Mouse (Mus musculus): ENCODE measurements around the gene Htt. TPM values are rescaled to one million over a fixed set of nuclear protein-coding genes. Genes with fewer than 3 reads are reported as not detected.
A peak's percentile ranks its signal among the peaks of the same experiment; 100 is the strongest.

Gene Htt
- polyA plus RNA-seq, 1 experiment = 1.7 TPM

DNA sequence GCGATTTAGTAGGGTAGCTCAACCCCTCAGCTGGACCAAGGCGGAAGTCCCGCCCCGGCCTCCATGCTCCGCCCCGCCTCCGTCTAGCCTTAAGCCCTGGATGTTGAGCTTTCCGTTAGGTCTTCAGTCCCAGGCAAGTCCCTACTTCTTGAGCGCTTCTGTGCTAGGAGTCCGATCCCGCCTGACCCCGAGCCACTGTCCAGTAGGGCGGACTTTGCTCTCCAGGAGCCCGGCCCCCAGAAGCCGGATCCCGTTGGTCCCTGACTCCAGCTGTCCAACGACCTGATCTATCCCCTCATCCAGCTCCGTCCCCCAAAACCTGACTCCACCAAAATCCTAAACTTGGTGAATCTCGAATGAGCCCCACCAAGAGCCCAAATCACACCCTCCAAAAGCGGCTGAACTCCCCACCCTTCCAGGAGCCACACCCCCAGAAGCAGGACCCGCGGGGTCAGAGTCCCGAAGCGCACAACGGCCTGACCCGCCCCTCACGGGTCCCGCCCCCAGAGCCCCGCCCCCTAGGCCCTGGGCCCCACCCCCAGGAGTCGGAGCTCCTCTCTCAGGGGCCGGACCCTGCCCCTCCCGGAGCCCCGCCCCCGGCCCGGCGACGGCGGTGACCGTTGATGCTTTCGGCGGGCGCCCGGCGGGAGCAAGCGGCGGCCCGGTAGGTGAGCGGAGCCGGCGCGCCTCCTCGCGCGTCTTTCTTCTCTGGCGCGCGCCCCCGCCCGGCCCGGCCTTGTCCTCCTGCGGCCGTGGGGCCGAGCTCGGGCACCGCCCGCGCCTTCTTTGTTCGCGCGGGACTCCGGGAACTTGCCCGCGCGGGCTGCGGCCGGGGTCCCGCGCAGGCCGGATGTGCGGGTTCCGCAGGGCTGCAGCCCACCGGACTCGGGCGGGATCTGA lies 187.6 kb downstream of the Htt start, which contains the start of gene Rgs12:
Rgs12 (plus strand) TSS at position 585 of the 900 bp plus-strand sequence.
- TF ChIP-seq GATA1 (IDR thresholded peaks at IDR 0.05; ENCODE audit: borderline replicate concordance, low read length) (no peak), FLI1 (IDR thresholded peaks at IDR 0.05; ENCODE audit: low read length) (no peak)
- peaks cover 79% of the 10 kb centered on the region for H3K4me1 ChIP-seq
- H3K36me3 ChIP-seq (replicated peaks; ENCODE audit: low read length) = peaks cover 26% of the 10 kb centered on the region
- H3K27me3 ChIP-seq (replicated peaks) = no peaks in the 10 kb centered on the region
- no peaks in the 10 kb centered on the region for H3K9me3 ChIP-seq
- H3K4me3 ChIP-seq (replicated peaks) = peak within 1 kb of the TSS; percentile 94

DNA sequence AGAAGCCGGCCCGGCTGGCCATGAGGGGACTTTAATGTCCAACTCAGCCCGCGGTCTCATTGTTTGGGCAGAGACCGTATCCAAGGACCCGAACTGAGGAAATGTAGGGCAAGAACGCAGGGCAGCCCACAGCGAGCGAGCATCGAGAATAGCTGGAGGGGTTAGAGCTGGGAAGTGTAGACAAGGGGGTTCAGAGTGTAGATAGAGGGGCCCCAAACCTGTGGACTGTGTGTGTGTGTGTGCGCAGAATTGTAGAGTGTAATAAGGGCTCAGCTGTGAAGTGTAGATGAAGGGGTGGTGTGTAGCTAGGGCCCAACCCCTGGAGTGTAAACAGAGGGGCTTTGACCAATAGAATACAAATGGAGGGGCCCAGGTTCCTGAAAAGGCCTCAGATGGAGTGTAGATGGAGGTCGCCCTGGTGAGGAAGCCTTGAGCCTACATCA lies 188.2 kb downstream of the Htt start:
- peak overlapping the region; percentile 94 for H3K4me3 ChIP-seq (replicated peaks)

DNA sequence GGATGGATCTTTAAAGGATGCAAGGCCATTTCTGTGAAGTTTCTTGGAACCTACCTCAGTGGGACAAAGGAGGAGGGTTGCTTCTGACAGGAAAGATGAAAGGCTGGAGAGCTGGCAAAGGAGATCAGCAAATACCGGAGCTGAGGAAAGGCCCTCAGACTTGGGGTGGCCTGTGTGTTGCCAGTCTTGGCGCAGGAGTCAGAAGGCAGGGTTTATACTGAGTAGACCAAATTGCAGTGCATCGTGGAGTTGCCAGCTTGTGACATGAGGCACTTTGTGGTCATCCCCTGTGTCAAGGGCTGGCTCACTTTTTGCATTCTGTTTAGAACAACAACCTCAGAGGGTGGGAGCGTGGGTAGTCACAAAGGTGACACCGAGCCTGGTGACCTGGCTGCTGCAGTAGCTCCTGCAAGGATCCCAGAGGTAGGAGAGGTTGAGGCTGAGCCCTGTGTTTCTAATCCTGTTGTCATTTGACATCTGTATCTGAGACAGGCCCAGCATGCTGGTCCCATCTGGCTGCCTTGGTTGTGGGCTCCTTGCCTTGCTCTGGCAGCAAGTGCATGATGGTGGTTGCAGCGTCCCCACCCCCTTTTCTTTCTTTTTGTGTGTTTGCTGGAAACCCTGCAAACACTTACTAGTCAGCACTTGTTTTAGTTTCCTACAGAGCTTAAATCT lies 189.1 kb downstream of the Htt start:
- Histone ChIP-seq H3K4me3 (replicated peaks) (peak overlapping the region; percentile 94), H3K36me3 (replicated peaks; ENCODE audit: low read length) (peaks cover 35% of the 10 kb centered on the region), H3K4me1 (peaks cover 80% of the 10 kb centered on the region), H3K27me3 (replicated peaks) (no peaks in the 10 kb centered on the region), H3K9me3 (no peaks in the 10 kb centered on the region)
- TF ChIP-seq GATA1 (IDR thresholded peaks at IDR 0.05; ENCODE audit: borderline replicate concordance, low read length) = no peak
- no peak for TF ChIP-seq FLI1 (IDR thresholded peaks at IDR 0.05; ENCODE audit: low read length)

More for the DNA sequence above, 188.2 kb downstream of the Htt start:
- Histone ChIP-seq H3K4me1 (peaks cover 78% of the 10 kb centered on the region), H3K9me3 (no peaks in the 10 kb centered on the region), H3K36me3 (replicated peaks; ENCODE audit: low read length) (peaks cover 26% of the 10 kb centered on the region), H3K27me3 (replicated peaks) (no peaks in the 10 kb centered on the region)
- TF ChIP-seq GATA1 (IDR thresholded peaks at IDR 0.05; ENCODE audit: borderline replicate concordance, low read length) (no peak), FLI1 (IDR thresholded peaks at IDR 0.05; ENCODE audit: low read length) (no peak)

DNA sequence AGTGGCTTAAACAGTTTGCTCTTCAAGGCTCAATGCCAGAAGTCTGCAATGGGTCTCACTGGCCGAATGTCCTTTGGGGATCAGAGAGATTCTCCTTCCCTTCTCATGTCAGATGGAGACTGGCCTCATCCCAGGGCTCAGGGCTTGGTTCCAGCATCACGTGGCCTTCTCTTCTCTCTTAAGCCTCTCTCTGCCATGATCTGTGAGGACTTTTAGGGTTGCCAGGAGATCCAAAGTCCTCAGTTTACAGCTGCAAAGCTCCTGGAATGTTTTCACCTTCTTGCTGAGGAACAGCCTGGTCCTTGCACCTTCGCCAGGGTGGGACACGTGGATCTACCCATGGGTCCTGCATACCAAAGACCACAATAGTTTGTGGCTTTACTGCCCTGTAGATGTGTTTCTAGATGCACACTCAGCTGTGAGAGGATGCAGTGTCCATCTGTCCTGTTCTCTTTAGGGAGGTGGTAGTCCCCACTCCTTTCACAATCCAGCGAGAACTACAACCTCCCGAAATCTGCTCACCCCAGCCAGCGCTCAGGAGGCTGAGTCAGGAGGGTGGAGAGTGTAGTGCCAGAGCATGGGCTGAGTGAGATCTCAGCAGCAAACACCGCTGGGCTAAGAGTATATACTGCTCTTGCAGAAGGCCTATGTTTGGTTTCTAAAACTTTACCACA lies 189.8 kb downstream of the Htt start:
- peak overlapping the region; percentile 14 for H3K4me3 ChIP-seq (replicated peaks)
- H3K9me3 ChIP-seq = no peaks in the 10 kb centered on the region
- H3K36me3 ChIP-seq (replicated peaks; ENCODE audit: low read length) = peaks cover 40% of the 10 kb centered on the region
- H3K4me1 ChIP-seq = peaks cover 85% of the 10 kb centered on the region
- H3K27me3 ChIP-seq (replicated peaks) = no peaks in the 10 kb centered on the region
- TF ChIP-seq GATA1 (IDR thresholded peaks at IDR 0.05; ENCODE audit: borderline replicate concordance, low read length) (no peak), FLI1 (IDR thresholded peaks at IDR 0.05; ENCODE audit: low read length) (no peak)

DNA sequence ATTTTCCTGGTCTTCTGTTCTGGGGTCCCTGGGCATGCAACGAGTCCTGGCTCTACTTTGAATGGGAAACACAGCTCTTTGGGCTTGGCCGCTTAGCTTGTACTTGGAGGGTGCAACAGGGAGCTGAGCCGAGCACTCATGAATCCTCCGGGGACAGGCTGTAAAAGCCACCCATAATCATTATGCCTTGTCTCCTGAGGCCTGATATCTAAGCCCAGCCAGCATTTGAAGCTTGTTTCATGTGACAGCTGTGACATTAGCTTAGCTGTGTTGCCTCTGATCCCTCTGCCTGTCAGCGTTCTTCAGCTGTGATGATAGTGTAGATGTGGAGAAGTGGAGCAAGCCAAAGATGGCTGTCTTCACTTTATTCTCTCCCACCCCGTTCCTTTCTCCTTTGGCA lies 193.0 kb downstream of the Htt start:
- Histone ChIP-seq H3K9me3 (no peaks in the 10 kb centered on the region), H3K36me3 (replicated peaks; ENCODE audit: low read length) (peaks cover 62% of the 10 kb centered on the region), H3K4me1 (peaks cover 94% of the 10 kb centered on the region), H3K27me3 (replicated peaks) (peaks cover 7% of the 10 kb centered on the region), H3K4me3 (replicated peaks) (peak overlapping the region; percentile 15)
- TF ChIP-seq GATA1 (IDR thresholded peaks at IDR 0.05; ENCODE audit: borderline replicate concordance, low read length) (no peak), FLI1 (IDR thresholded peaks at IDR 0.05; ENCODE audit: low read length) (no peak)

DNA sequence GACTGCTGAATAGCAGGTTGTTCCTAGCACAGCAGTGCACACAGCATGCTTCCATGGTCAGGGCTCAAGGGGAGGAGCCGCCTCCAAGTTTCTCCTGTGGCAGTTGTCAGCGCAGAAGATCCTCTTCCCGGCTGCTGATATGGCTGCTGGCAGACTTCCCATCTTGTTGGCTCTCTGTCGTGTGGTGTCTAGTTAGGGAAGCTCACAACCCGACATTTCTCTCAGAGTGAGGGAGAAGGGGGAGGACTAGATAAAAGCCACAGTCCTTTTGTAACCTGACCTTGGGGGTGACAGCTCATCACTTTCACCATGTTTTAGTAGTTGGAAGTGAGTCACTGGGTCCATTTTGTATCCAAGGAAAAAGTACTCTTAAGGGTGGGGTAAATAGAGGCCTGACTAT lies 194.1 kb downstream of the Htt start:
- Histone ChIP-seq H3K4me1 (peaks cover 93% of the 10 kb centered on the region), H3K36me3 (replicated peaks; ENCODE audit: low read length) (peaks cover 62% of the 10 kb centered on the region), H3K4me3 (replicated peaks) (peak overlapping the region; percentile 29), H3K27me3 (replicated peaks) (peaks cover 7% of the 10 kb centered on the region), H3K9me3 (no peaks in the 10 kb centered on the region)
- no peak for TF ChIP-seq GATA1 (IDR thresholded peaks at IDR 0.05; ENCODE audit: borderline replicate concordance, low read length)
- no peak for TF ChIP-seq FLI1 (IDR thresholded peaks at IDR 0.05; ENCODE audit: low read length)

DNA sequence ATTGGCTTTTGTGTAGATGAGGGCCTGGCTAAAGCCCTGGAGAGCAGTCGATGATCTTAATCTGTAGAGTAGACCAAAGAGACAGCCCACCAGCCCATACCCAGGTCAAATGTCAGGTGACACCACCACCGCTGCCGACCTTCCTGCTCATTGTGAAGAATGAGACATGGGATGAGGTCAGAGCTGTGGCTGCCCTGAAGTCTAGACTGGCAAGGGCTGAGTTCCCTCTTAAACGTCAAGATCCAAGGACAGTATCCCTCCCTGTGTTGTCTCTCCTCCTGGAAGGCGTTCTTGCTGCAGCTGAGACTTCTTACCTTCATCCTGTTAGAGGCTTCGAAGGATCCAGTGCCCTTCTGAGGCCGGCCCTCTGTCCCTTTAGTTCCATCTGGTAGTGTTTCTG lies 194.6 kb downstream of the Htt start:
- peaks cover 59% of the 10 kb centered on the region for H3K36me3 ChIP-seq (replicated peaks; ENCODE audit: low read length)
- H3K9me3 ChIP-seq = no peaks in the 10 kb centered on the region
- H3K4me3 ChIP-seq (replicated peaks) = peak overlapping the region; percentile 30
- H3K27me3 ChIP-seq (replicated peaks) = peaks cover 7% of the 10 kb centered on the region
- TF ChIP-seq FLI1 (IDR thresholded peaks at IDR 0.05; ENCODE audit: low read length) (no peak), GATA1 (IDR thresholded peaks at IDR 0.05; ENCODE audit: borderline replicate concordance, low read length) (no peak)
- peaks cover 93% of the 10 kb centered on the region for H3K4me1 ChIP-seq

DNA sequence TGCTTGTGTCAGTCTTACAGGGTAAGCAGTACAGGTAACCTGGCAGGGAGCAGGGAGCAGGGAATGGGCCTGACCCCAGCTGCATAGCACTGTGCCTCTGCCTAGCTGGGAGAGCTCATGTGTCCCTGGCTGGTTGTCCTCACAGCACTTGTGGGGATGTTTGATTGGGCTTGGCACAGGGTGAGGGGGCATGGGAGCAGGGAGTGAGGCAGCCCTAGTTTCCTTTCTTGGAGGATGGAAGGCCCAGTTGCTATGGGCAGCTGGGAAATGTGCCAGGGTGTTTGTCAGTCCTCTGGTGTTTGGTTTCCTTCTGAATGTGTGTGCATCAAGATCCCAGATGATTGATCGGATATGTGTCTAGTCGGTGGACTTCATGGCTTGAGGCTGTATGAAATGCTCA lies 195.5 kb downstream of the Htt start:
- Histone ChIP-seq H3K36me3 (replicated peaks; ENCODE audit: low read length) (peaks cover 59% of the 10 kb centered on the region), H3K4me3 (replicated peaks) (peak overlapping the region; percentile 29), H3K4me1 (peaks cover 96% of the 10 kb centered on the region), H3K9me3 (no peaks in the 10 kb centered on the region), H3K27me3 (replicated peaks) (peaks cover 7% of the 10 kb centered on the region)
- TF ChIP-seq GATA1 (IDR thresholded peaks at IDR 0.05; ENCODE audit: borderline replicate concordance, low read length) (no peak), FLI1 (IDR thresholded peaks at IDR 0.05; ENCODE audit: low read length) (no peak)

DNA sequence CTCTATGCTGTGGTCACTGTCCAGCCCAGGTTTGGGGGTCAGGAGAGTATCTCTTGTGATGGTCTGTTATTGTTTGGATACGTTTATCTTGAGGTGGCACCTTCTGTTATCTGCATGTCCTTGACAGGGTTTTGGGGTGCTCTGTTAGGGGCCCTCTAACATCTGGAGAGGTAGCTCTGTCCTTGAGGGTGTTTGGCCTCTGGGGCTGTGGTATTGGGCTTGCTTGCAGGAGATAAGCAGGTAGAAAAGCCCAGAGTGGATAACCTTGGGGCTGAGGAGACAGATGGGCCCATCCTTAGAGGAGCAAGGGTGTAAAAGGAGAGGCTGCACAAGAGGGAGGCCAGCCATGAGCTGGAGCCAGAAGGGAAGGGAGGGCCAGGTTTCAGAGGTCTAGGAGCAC lies 198.5 kb downstream of the Htt start:
- H3K9me3 ChIP-seq = no peaks in the 10 kb centered on the region
- TF ChIP-seq FLI1 (IDR thresholded peaks at IDR 0.05; ENCODE audit: low read length) = no peak
- TF ChIP-seq GATA1 (IDR thresholded peaks at IDR 0.05; ENCODE audit: borderline replicate concordance, low read length) = no peak
- H3K4me3 ChIP-seq (replicated peaks) = no peak overlapping the region

More for the DNA sequence above, 198.5 kb downstream of the Htt start:
- Histone ChIP-seq H3K27me3 (replicated peaks) (peaks cover 9% of the 10 kb centered on the region), H3K4me1 (peaks cover 71% of the 10 kb centered on the region), H3K36me3 (replicated peaks; ENCODE audit: low read length) (peaks cover 53% of the 10 kb centered on the region)

Other genes starting within 250 kb of the Htt start
- gene Tnip2, start 247.7 kb upstream of the Htt start, polyA plus RNA-seq (2012; ENCODE audit: insufficient read depth, low replicate concordance) = 2.0 and 7.5 TPM in 2 replicates
- gene Sh3bp2, start 235.9 kb upstream of the Htt start, polyA plus RNA-seq (2012; ENCODE audit: insufficient read depth, low replicate concordance) = 8.6 and 17.1 TPM in 2 replicates
- 255 and 447 TPM in 2 replicates for gene Add1, start 188.1 kb upstream of the Htt start, polyA plus RNA-seq (2012; ENCODE audit: insufficient read depth, low replicate concordance)
- gene Mfsd10, start 124.5 kb upstream of the Htt start, polyA plus RNA-seq (2012; ENCODE audit: insufficient read depth, low replicate concordance) = 199 and 972 TPM in 2 replicates
- 2.9 and 14.1 TPM in 2 replicates for gene Nop14, start 101.6 kb upstream of the Htt start, polyA plus RNA-seq (2012; ENCODE audit: insufficient read depth, low replicate concordance)
- not detected in 2 replicates for gene Grk4, start 101.4 kb upstream of the Htt start, polyA plus RNA-seq (2012; ENCODE audit: insufficient read depth, low replicate concordance)
- gene Msantd1, start 146.3 kb downstream of the Htt start, polyA plus RNA-seq (2012; ENCODE audit: insufficient read depth, low replicate concordance) = 15.3 and 26.3 TPM in 2 replicates
- gene Rgs12, start 187.7 kb downstream of the Htt start, polyA plus RNA-seq (2012; ENCODE audit: insufficient read depth, low replicate concordance) = 37.1 and 38.7 TPM in 2 replicates

Data from megakaryocyte, embryonic 14.5 days (primary cell).